8 mouse cellular contexts compared by ENCODE assay signal in the genomic region with DNA sequence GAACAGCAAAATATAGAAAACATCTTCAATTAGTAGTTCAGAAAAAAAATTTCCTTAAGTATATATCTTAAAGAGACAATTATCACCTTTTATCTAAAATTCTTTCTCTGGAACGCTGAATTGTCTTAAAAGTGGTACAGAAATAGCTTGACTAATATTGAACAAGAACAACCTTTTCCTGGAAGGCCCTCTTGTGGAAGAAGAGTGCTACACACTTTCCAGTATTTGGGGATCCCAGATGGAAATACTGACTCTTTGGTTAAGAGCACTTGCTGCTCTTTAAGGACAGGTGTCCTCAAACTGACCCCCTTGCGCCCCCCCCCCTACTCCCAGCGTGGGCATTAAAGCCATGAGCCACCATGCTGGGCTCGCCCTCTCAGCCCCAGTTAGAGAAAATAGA. TPM values are rescaled to one million over a fixed set of nuclear protein-coding genes. Genes with fewer than 3 reads are reported as not detected.
DNase-seq lines count a peak whose midpoint lies in the region; ATAC-seq and TF ChIP-seq lines count a peak whose summit lies in the region.

No protein-coding gene starts in this region.

- no peak overlapping the region for H3K9ac ChIP-seq in forebrain, embryonic 11.5 days (ENCODE audit: low read length)

- H3K27ac ChIP-seq in thymus, adult 2 months (ENCODE audit: control insufficient read depth, insufficient read depth, low read length), result no peak overlapping the region
- no peak overlapping the region for H3K27ac ChIP-seq in forebrain, embryonic 11.5 days (ENCODE audit: low read depth, low read length)

- H3K4me2 ChIP-seq in forebrain, embryonic 11.5 days (ENCODE audit: low read depth, low read length, severe bottlenecking), result no peak overlapping the region

- ATAC-seq in megakaryocyte-erythroid progenitor cell, adult 5-6 weeks (replicated peaks; ENCODE audit: low FRiP score, low TSS enrichment, poor library complexity, severe bottlenecking), result 0 out of 2 replicates have a peak, but pooled peaks have one; percentile 30
- ATAC-seq in forebrain, embryonic 11.5 days (replicated peaks; ENCODE audit: low FRiP score), result no peak

- peak; percentile 33 to 66 for DNase-seq in heart, adult 18-20 months
- no peak for DNase-seq in heart, adult 11 months
- peak; percentile 53 to 55 for DNase-seq in right cerebral cortex, postnatal 10 days (ENCODE audit: low spot score in 2 of 2)
- DNase-seq in right cerebral cortex, postnatal 14 days, result no peak
- peak; percentile 2 for DNase-seq in embryo, embryonic 11.5 days (ENCODE audit: low read depth, low spot score)
- no peak for DNase-seq in thymus, adult 2 months
- DNase-seq in forebrain, embryonic 11.5 days (ENCODE audit: low spot score), result no peak

- no peaks in the 10 kb centered on the region for H3K27me3 ChIP-seq in thymus, adult 2 months (ENCODE audit: control insufficient read depth, insufficient read depth, low read length)
- no peaks in the 10 kb centered on the region for H3K27me3 ChIP-seq in forebrain, embryonic 11.5 days (ENCODE audit: control insufficient read depth, insufficient read depth, low read length)

- no peak overlapping the region for H3K4me3 ChIP-seq in thymus, adult 2 months (ENCODE audit: control insufficient read depth, insufficient read depth, low read length)
- H3K4me3 ChIP-seq in forebrain, embryonic 11.5 days (ENCODE audit: low read depth, low read length), result no peak overlapping the region

- H3K9me3 ChIP-seq in forebrain, embryonic 11.5 days (ENCODE audit: control insufficient read depth, low read length), result no peaks in the 10 kb centered on the region

- H3K36me3 ChIP-seq in thymus, adult 2 months (ENCODE audit: control insufficient read depth, insufficient read depth, low read length), result peaks cover 27% of the 10 kb centered on the region
- no peaks in the 10 kb centered on the region; the same call in 1 of the 2 replicates for H3K36me3 ChIP-seq in forebrain, embryonic 11.5 days (ENCODE audit: control insufficient read depth, insufficient read depth, low read length)

- TF ChIP-seq CTCF in thymus, adult 2 months (IDR thresholded peaks at IDR 0.05; ENCODE audit: borderline replicate concordance, control insufficient read depth, extremely low read depth, insufficient read depth, low read length, poor library complexity), result no peak

- no peaks in the 10 kb centered on the region for H3K4me1 ChIP-seq in thymus, adult 2 months (replicated peaks; ENCODE audit: control insufficient read depth, insufficient read depth, low read length)
- no peaks in the 10 kb centered on the region for H3K4me1 ChIP-seq in forebrain, embryonic 11.5 days (replicated peaks; ENCODE audit: control insufficient read depth, insufficient read depth, low read length)

- WGBS in thymus, adult 2 months, result 89% methylated on average over 4 of the region's 4 CpGs
- WGBS in forebrain, embryonic 11.5 days, result 67% methylated on average over 4 of the region's 4 CpGs

- TF ChIP-seq POLR2A in thymus, adult 2 months (IDR thresholded peaks at IDR 0.05; ENCODE audit: control insufficient read depth, extremely low read depth, insufficient read depth, low read length, poor library complexity), result no peak

RNA-seq across cellular contexts. Expression of gene Smc5, which starts 48.6 kb away (rescaled TPM):
- 10 to 100 TPM; 19.3 to 19.5 TPM for total RNA-seq in heart, adult 18-20 months (2021)
- 58.4 and 95.9 TPM in 2 replicates for total RNA-seq in megakaryocyte-erythroid progenitor cell, adult 5-6 weeks (2014; fragmentation: Nextera tagmentation)
- total RNA-seq in megakaryocyte-erythroid progenitor cell, adult 5-6 weeks (2017), result 66.8 and 98.2 TPM in 2 replicates
- 13.4 and 17.6 TPM in 2 replicates for polyA plus RNA-seq in thymus, adult 2 months (2012; rRNA removed)
- polyA plus RNA-seq in forebrain, embryonic 11.5 days (2014; fragmentation: Nextera tagmentation; extraction: Ambion mirVana), result 53.8 and 60.1 TPM in 2 replicates

Comparison
In these comparisons a context has a peak if more than half of its experiments do, and no peak if none do; other contexts are left out.
1. DNase-seq: peak in heart, adult 18-20 months (2 of 2), right cerebral cortex, postnatal 10 days (2 of 2) and embryo, embryonic 11.5 days (single experiment); none in heart, adult 11 months (single experiment), right cerebral cortex, postnatal 14 days (single experiment), thymus, adult 2 months (single experiment) and forebrain, embryonic 11.5 days (single experiment).